Mouse (Mus musculus): ENCODE measurements around the gene Gm11020.
"Not testable (repeated sequence)": the region's sequence is repeated elsewhere in the genome, so short reads cannot be mapped to it uniquely, and the experiment has no call there.

- TF ChIP-seq USF1 (IDR thresholded peaks at IDR 0.05; ENCODE audit: low read depth); CTCF (IDR thresholded peaks at IDR 0.05; ENCODE audit: control insufficient read depth, insufficient read depth, insufficient read length); MAX (IDR thresholded peaks at IDR 0.05); FOSL1 (IDR thresholded peaks at IDR 0.05; ENCODE audit: insufficient read depth, low read length, poor library complexity, severe bottlenecking); CEBPB (IDR thresholded peaks at IDR 0.05; ENCODE audit: low read depth); MYOD1 (IDR thresholded peaks at IDR 0.05; ENCODE audit: control insufficient read depth, insufficient read length, low read depth): not testable (repeated sequence)
These were observed at the start of gene Gm11020 for GRCm38 (mm10) chr8:104321267-104321666.
